Mouse (Mus musculus) hindbrain, embryonic 10.5 days (tissue): Measurements from ENCODE around the gene U2af1l4. TPM values are rescaled to one million over a fixed set of nuclear protein-coding genes. Genes with fewer than 3 reads are reported as not detected.

Experiments used
- DNase-seq: peaks from one replicate; pipeline ENCODE4 v3.0.0-alpha.2; 2017; ENCODE audit warnings: low spot score
- H3K27ac ChIP-seq: fragments of 300-500 bp; sonication (generic); 2 replicates; pipeline ENCODE4 v1.5.1; 2016; ENCODE audit warnings: mild to moderate bottlenecking, moderate library complexity
- H3K27me3 ChIP-seq: fragments of 300-500 bp; sonication (generic); 2 replicates; pipeline ENCODE4 v1.6.1; 2016; ENCODE audit warnings: mild to moderate bottlenecking; ENCODE audit not compliant: poor library complexity, insufficient read depth, severe bottlenecking
- H3K36me3 ChIP-seq: fragments of 300-500 bp; sonication (generic); 2 replicates; pipeline ENCODE4 v1.6.1; 2016; ENCODE audit warnings: mild to moderate bottlenecking, moderate library complexity
- H3K4me1 ChIP-seq: fragments of 300-500 bp; sonication (generic); replicated peaks from 2 replicates; pipeline ENCODE4 v1.6.1; 2016; ENCODE audit warnings: mild to moderate bottlenecking
- H3K4me3 ChIP-seq: fragments of 300-500 bp; sonication (generic); 2 replicates; pipeline ENCODE4 v1.5.1; 2016; ENCODE audit warnings: mild to moderate bottlenecking, moderate library complexity
- H3K9me3 ChIP-seq: fragments of 300-500 bp; sonication (generic); 2 replicates; pipeline ENCODE4 v1.6.1; 2016; ENCODE audit warnings: mild to moderate bottlenecking, moderate library complexity
- WGBS: fragments of 180-500 bp; shearing (Covaris S2); methylation state at CpG from one replicate; pipeline ENCODE4 v1.1.7; 2016; 5-methylcytosine and 5-hydroxymethylcytosine counted together
- polyA plus RNA-seq: library from polyadenylated mRNA; unstranded; fragments of >200 nt; fragmentation: Nextera tagmentation; extraction: Ambion mirVana; gene quantifications from 2 replicates; pipeline ENCODE4 v1.2.1, GENCODE M21; 2016

The U2af1l4 gene
- polyA plus RNA-seq, 1 experiment from 2014 or later: 106 TPM

DNA sequence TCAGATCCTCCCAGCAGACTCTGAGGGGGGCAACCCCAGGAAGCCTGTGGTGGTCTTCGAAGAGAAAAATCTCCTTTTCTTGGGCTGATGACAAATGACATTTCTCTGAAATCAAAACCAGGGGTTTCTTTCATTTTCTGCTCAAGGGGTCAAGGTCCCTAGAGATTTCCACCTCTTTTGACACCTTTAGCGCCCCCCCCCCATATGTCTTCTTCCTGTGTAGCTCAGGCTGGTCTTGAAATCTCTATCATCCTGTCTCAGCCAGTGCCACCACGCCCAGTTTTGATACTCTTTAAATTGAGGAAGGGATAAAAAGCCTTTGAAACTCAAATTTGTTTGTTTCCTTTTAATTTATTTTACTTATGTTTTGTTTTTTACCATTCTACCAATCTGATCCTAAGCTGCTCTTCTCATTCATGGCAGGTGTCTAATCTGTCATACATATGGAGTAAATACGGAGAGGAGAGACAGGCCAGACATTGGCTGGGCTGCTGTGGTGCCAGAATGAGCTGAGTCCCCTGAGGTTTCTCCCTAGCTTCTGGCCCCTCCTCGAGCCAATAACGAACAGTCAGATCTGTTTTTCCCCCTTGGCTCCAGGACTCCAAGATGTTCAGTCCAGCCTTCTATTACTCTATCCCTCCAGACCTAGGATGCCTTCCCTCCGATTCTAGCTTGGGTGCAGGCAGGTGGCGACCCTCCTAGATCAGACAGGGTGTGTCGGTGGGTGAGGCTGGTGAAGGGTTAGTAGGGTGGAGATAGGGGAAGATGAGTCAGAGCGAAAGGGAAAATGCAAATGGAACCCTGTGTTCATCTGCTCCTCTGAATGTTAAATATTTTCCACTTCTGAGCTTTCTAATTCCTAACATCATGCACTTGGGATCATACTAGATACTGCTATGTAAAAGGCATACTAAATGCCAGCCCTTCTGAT is 30.7 kb downstream of the U2af1l4 start:
- no peak overlapping the region for H3K4me3 ChIP-seq
- WGBS: 79% methylated on average over 10 of the region's 10 CpGs
- H3K9me3 ChIP-seq: no peaks in the 10 kb centered on the region
- peaks cover 19% of the 10 kb centered on the region for H3K4me1 ChIP-seq
- no peak for DNase-seq
- no peaks in the 10 kb centered on the region for H3K27me3 ChIP-seq
- H3K27ac ChIP-seq: no peak overlapping the region
- H3K36me3 ChIP-seq: no peaks in the 10 kb centered on the region

DNA sequence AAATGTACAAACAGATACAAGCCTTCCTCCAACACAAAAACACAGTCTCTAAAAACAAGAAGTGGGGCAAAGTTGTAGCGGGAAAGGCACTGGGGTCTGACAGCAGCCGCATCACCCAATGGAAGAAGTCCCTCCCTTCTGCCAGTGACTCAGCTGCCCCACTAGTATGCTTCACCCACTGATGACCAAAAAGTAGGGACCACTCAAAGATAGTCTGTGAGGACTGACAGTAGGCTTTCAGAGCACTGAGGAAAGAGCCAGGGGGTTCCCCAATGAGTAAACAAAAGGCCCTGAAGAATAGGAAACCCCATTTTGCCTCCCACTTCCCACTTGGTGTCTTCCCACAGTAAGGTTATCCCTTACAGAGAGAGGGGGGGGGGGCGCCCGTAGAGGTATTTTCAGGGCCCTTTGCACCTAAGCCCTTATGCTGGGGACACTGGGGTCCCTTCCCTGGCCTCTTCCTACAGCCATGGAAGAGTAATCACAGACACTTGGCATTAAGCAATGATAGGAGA is 31.5 kb downstream of the U2af1l4 start:
- Histone ChIP-seq H3K9me3 (no peaks in the 10 kb centered on the region), H3K36me3 (no peaks in the 10 kb centered on the region), H3K4me1 (peaks cover 21% of the 10 kb centered on the region), H3K4me3 (no peak overlapping the region), H3K27me3 (no peaks in the 10 kb centered on the region), H3K27ac (no peak overlapping the region)
- no peak for DNase-seq
- 70% methylated on average over 4 of the region's 4 CpGs for WGBS

DNA sequence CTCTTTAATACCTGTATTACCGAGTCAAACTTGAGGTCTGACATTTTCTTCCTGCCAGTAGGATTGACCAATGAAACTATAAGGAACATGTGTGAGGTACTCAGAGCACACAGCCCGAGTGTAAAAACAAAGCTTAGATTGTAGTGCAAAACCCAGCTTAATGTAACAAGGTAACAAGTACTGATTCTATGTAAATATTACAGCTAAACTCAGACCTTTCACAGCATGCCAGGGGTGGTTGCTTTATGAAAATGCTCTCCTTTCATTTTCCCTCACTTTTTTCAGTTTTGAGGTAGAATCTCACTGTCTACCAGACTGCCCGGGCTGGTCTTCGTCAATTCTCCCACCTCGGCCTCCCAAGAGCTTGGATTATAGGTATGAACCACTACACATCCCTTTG is 33.0 kb downstream of the U2af1l4 start:
- Histone ChIP-seq H3K4me1 (peaks cover 24% of the 10 kb centered on the region), H3K9me3 (no peaks in the 10 kb centered on the region), H3K4me3 (no peak overlapping the region), H3K27ac (no peak overlapping the region), H3K27me3 (no peaks in the 10 kb centered on the region), H3K36me3 (no peaks in the 10 kb centered on the region)
- WGBS: 84% methylated on average over 5 of the region's 5 CpGs
- no peak for DNase-seq

DNA sequence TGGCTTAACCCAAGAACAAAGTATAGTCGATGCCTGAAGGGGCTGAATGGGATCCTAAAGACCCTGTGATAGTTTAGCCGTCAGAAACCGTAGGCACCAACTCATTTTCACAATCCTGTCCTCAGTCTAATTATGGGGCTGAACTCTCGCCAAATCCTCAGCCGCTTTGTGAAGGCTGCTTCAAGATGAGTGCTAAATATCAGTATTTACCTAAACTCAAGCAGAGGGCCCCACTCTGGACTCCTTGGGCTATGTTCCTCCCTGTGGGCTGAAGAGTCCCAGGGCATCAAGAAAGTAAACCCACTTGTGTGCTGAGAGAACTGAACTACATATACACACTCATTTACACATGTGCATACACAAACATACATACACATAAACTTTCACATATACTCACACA is 33.7 kb downstream of the U2af1l4 start:
- H3K36me3 ChIP-seq: no peaks in the 10 kb centered on the region
- H3K4me3 ChIP-seq: no peak overlapping the region
- 83% methylated on average over 5 of the region's 5 CpGs for WGBS
- no peaks in the 10 kb centered on the region for H3K9me3 ChIP-seq
- H3K27ac ChIP-seq: no peak overlapping the region
- no peaks in the 10 kb centered on the region for H3K27me3 ChIP-seq
- H3K4me1 ChIP-seq: peaks cover 24% of the 10 kb centered on the region
- DNase-seq: no peak

DNA sequence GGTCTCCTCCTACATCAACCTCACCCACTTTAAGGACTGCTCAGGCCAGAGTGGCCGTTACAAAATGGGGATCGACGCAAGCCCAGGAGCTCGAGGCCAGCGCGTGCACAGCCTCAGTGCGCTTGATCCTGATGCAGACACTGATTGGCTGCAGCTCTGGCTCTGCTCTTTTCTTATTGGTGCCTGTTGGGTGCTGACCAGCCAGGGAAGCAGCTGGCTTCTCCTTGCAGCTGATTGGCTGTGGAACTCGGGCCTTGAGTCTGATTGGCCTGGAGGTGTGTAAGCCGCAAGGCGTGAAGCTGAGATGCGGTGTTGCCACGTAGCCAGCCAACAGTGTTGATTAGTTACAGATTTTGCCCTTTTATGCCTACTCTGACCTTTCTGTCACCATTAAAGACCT is 35.7 kb downstream of the U2af1l4 start, which contains the start of gene Zbtb32:
Gene Zbtb32, minus strand, starts transcription at position 124 of the 400 bp plus-strand sequence.
- H3K4me1 ChIP-seq: peaks cover 20% of the 10 kb centered on the region
- H3K4me3 ChIP-seq: peak within 1 kb of the TSS; percentile 20
- 94% methylated on average over 12 of the region's 12 CpGs for WGBS
- DNase-seq: no peak
- no peaks in the 10 kb centered on the region for H3K27me3 ChIP-seq
- H3K36me3 ChIP-seq: no peaks in the 10 kb centered on the region
- H3K9me3 ChIP-seq: no peaks in the 10 kb centered on the region
- no peak within 1 kb of the TSS; the same call in 1 of the 2 replicates for H3K27ac ChIP-seq

DNA sequence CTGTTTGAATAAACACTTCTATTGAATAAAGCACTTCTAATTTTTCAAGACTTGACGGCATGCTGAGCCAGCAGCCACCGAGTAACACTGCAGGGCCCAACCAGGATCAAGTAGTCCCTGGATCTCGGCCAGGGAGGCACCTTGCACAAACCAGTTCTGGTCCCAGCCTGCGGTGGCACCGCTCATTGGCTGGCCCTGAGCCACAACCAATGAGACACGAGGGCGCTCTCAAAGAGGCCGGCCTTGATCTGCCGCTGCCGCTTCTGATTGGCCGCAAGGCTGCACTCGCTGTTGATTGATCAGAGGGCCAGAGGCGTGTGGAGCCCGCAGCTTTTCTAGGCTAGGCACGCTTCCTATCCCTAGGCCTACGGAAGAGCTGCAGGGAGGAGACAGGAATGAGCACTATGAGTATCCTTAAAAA is 36.8 kb downstream of the U2af1l4 start:
- Histone ChIP-seq H3K9me3 (no peaks in the 10 kb centered on the region), H3K27me3 (no peaks in the 10 kb centered on the region), H3K4me3 (peak overlapping the region; percentile 20), H3K27ac (no peak overlapping the region; the same call in 1 of the 2 replicates), H3K36me3 (no peaks in the 10 kb centered on the region), H3K4me1 (peaks cover 17% of the 10 kb centered on the region)
- peak; percentile 84 for DNase-seq
- 3% methylated on average over 16 of the region's 16 CpGs for WGBS

DNA sequence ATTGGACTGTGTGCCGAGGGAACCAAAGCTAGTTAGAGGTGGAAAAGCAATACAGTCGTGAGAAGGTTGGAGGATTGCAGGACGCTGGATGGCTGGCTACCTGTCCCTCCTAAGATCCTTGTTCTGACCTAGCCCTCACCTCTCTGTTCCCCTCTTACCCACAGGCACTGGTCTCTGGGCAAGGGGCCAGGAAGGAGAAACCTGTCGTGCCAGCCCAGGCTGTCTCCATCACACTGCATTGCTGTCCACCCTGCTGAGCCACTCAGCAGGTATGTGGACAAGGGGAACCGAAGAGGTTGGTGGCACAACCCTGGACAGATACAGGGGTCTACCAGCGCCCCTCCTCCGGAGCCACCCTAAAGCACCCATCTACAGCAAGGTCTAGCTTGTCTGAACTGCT is 37.5 kb downstream of the U2af1l4 start:
- H3K27ac ChIP-seq: no peak overlapping the region
- no peak overlapping the region; the same call in 1 of the 2 replicates for H3K4me3 ChIP-seq

DNA sequence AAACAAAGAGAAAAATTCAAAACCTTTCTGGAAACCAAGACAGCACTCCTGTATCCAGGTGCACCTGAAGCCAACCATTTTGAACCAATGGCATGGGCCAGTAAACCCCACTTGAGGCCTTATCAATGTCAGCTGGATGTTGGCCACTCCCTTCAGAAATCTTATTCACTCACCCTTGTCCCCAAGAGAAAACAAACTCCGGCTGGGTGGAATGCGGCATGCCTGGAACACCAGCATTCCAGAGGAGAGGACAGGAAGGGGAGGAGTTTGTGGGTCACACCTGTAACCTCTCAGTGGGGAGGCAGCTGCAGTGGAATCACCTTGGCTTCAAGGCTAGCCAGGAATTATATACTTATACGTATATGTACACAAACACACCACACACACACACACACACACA is 39.5 kb downstream of the U2af1l4 start:
- no peak overlapping the region for H3K27ac ChIP-seq
- H3K4me1 ChIP-seq: peaks cover 14% of the 10 kb centered on the region
- no peak overlapping the region for H3K4me3 ChIP-seq
- 41% methylated on average over 3 of the region's 3 CpGs for WGBS
- no peaks in the 10 kb centered on the region for H3K27me3 ChIP-seq
- DNase-seq: peak; percentile 20
- H3K9me3 ChIP-seq: no peaks in the 10 kb centered on the region
- no peaks in the 10 kb centered on the region for H3K36me3 ChIP-seq

More for the DNA sequence above, 37.5 kb downstream of the U2af1l4 start:
- Histone ChIP-seq H3K36me3 (no peaks in the 10 kb centered on the region), H3K27me3 (no peaks in the 10 kb centered on the region), H3K9me3 (no peaks in the 10 kb centered on the region), H3K4me1 (peaks cover 14% of the 10 kb centered on the region)
- WGBS: 80% methylated on average over 7 of the region's 7 CpGs
- DNase-seq: no peak

DNA sequence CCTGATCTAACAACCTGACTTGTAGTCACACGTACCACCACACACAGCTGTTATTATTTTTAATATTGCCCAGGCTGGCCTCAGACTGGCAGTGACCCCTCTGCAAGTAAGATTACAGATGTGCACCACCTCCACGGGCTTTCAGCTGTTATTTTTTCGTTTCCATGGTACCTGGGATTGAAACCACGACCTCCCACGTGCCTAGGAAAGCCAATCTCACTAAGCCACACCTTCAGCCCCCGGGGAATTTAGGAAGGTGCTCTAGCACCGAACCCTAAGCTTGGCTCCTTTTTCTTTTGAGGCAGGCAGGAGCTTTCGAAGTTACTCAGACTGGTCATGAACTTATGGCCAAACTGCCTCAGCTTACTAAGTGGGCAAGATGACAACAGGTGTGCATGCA is 41.3 kb downstream of the U2af1l4 start:
- Histone ChIP-seq H3K27me3 (no peaks in the 10 kb centered on the region), H3K4me3 (no peak overlapping the region), H3K27ac (no peak overlapping the region), H3K36me3 (no peaks in the 10 kb centered on the region), H3K4me1 (peaks cover 19% of the 10 kb centered on the region), H3K9me3 (no peaks in the 10 kb centered on the region)
- no peak for DNase-seq
- 64% methylated on average over 8 of the region's 8 CpGs for WGBS

DNA sequence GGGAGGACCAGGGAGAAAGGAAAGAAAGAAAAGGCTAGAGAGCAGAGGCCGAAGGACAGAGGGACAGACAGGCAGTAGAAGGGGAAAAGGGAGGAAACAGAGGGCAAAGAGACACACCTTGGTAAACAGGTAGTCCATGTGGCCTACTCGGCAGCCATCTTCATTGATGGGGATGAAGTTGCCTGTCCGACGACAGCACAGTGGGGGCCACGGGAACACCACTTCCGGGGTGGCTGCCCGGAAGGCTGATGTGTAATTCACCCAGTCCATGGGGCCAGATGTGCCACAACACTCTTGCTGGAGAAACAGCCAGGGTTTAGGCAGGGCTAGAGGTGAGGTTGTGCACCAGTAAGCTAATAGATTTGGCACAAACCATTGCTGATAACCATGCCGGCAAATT is 41.8 kb downstream of the U2af1l4 start:
- no peak overlapping the region for H3K27ac ChIP-seq
- peaks cover 15% of the 10 kb centered on the region for H3K4me1 ChIP-seq
- H3K4me3 ChIP-seq: no peak overlapping the region
- WGBS: 88% methylated on average over 8 of the region's 8 CpGs
- H3K36me3 ChIP-seq: no peaks in the 10 kb centered on the region
- DNase-seq: no peak
- no peaks in the 10 kb centered on the region for H3K27me3 ChIP-seq
- no peaks in the 10 kb centered on the region for H3K9me3 ChIP-seq

DNA sequence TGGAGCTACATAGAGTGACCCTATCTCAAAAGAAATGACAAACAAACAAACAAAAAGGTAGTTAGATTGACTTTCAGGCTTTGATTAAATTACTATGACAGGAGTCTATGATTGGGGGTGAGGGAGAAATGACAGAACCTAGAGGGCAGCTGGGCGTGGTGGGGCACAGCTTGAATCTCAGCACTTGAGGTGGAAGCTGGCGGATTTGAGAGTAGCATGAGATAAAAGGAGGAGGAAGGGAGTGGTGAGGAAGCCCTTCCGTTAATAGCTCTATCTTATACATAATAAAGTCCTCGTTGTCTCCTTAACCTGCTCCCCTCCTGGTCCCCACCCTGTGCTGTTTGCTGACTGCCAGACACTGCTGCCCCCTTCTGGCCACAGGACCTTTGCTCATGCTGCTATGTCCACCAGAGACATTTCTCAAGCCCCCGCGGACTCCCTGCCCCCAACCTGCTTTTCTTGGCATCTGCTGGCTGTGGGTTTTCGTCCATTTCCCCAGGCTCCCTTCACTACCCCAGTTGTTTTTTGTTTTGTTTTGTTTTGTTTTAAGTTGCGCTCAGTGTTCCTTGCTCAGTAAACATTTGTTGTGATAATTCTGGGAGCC is 44.7 kb downstream of the U2af1l4 start:
- H3K27ac ChIP-seq: no peak overlapping the region
- 36% methylated on average over 8 of the region's 8 CpGs for WGBS
- no peaks in the 10 kb centered on the region for H3K36me3 ChIP-seq
- no peaks in the 10 kb centered on the region for H3K27me3 ChIP-seq
- H3K9me3 ChIP-seq: no peaks in the 10 kb centered on the region
- 0 out of 2 replicates have a peak, but pooled peaks cover 6% of the 10 kb centered on the region for H3K4me1 ChIP-seq
- H3K4me3 ChIP-seq: no peak overlapping the region
- peak; percentile 63 for DNase-seq

DNA sequence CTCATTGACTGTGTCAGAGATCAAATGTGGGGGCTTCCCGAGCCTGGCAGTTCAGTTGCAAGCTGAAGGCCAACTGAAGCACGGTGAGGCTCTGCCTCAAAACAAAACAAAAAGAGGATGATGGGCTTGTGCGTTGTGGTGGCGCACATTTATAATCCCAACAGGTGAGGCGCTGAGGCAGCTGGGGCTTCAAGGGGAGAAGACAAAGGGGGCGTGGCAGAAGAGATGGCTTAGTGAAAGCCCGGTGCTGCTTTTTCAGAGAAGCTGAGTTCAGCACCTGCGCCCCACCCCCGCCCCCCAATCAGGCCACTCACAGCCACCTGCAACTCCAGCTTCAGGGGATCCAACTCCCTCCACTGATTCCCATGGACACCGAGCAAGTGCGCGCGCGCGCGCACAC is 45.4 kb downstream of the U2af1l4 start:
- H3K4me3 ChIP-seq: no peak overlapping the region
- H3K4me1 ChIP-seq: 0 out of 2 replicates have a peak, but pooled peaks cover 6% of the 10 kb centered on the region
- no peak overlapping the region for H3K27ac ChIP-seq
- H3K27me3 ChIP-seq: no peaks in the 10 kb centered on the region
- 49% methylated on average over 16 of the region's 16 CpGs for WGBS
- no peaks in the 10 kb centered on the region for H3K9me3 ChIP-seq
- no peak for DNase-seq
- no peaks in the 10 kb centered on the region for H3K36me3 ChIP-seq

DNA sequence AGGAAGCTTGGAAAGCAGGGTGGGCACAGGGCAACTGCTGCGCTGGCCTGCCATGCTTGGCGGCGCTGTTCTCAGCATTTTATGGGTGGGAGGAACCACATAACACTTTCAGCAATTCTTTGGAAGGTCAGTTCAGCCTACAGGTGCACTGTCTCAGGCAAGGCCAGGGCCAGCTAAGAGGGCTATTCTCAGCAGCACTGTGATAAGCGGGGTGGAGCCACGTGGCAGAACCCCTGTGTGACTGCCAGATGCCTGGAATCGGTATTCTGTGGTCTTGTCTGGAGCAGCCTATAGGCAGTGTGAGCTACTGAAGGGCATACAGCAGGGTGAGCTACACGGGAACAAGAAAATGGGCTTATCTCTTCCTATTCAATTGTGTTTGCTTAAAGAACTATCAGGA is 46.9 kb downstream of the U2af1l4 start:
- Histone ChIP-seq H3K27me3 (no peaks in the 10 kb centered on the region), H3K36me3 (peaks cover 2% of the 10 kb centered on the region), H3K9me3 (no peaks in the 10 kb centered on the region), H3K4me3 (no peak overlapping the region), H3K27ac (no peak overlapping the region), H3K4me1 (0 out of 2 replicates have a peak, but pooled peaks cover 6% of the 10 kb centered on the region)
- no peak for DNase-seq
- WGBS: 58% methylated on average over 7 of the region's 7 CpGs
